Mouse (Mus musculus) limb, embryonic 11.5 days (tissue): ENCODE measurements around the gene Arhgef10l. TPM values are rescaled to one million over a fixed set of nuclear protein-coding genes. Genes with fewer than 3 reads are reported as not detected.

Experiments used
- ATAC-seq: fragments of 200-750 bp; cut with Nextera tagmentation; 2 replicates; pipeline ENCODE4 v1.8.0; 2017; ENCODE audit warnings: low read depth; ENCODE audit not compliant: insufficient number of reproducible peaks, low FRiP score, low TSS enrichment
- DNase-seq: peaks from one replicate; pipeline ENCODE4 v3.0.0-alpha.2; 2015; ENCODE audit warnings: low spot score
- H3K27ac ChIP-seq: fragments of 300-500 bp; sonication (generic); replicated peaks from 2 replicates; pipeline ENCODE4 v1.5.1; 2014; ENCODE audit warnings: low read depth, mild to moderate bottlenecking, low read length
- H3K27me3 ChIP-seq: fragments of 300-500 bp; sonication (generic); 2 replicates; pipeline ENCODE4 v1.6.1; 2014; ENCODE audit warnings: mild to moderate bottlenecking, low read length, mixed read lengths; ENCODE audit not compliant: control insufficient read depth, insufficient read depth
- H3K36me3 ChIP-seq: fragments of 300-500 bp; sonication (generic); 2 replicates; pipeline ENCODE4 v1.6.1; 2014; ENCODE audit warnings: mild to moderate bottlenecking, low read length, moderate library complexity, mixed read lengths; ENCODE audit not compliant: control insufficient read depth, insufficient read depth
- H3K4me1 ChIP-seq: fragments of 300-500 bp; sonication (generic); 2 replicates; pipeline ENCODE4 v1.6.1; 2014; ENCODE audit warnings: low read length, mixed read lengths; ENCODE audit not compliant: control insufficient read depth, insufficient read depth
- H3K4me2 ChIP-seq: fragments of 300-500 bp; sonication (generic); 2 replicates; pipeline ENCODE4 v1.6.1; 2014; ENCODE audit warnings: low read depth, mild to moderate bottlenecking, moderate library complexity; ENCODE audit not compliant: severe bottlenecking
- H3K4me3 ChIP-seq: fragments of 300-500 bp; sonication (generic); 2 replicates; pipeline ENCODE4 v1.5.1; 2014; ENCODE audit warnings: low read depth, low read length
- H3K9ac ChIP-seq: fragments of 300-500 bp; sonication (generic); 2 replicates; pipeline ENCODE4 v1.6.1; 2014; ENCODE audit warnings: mild to moderate bottlenecking, low read length
- H3K9me3 ChIP-seq: fragments of 300-500 bp; sonication (generic); 2 replicates; pipeline ENCODE4 v1.6.1; 2016; ENCODE audit warnings: low read length; ENCODE audit not compliant: control insufficient read depth
- WGBS: fragments of 180-500 bp; shearing (Covaris S2); extraction: QIAGEN DNeasy Blood & Tissue Kit; methylation state at CpG from one replicate; pipeline ENCODE4 v1.1.7; 2014; 5-methylcytosine and 5-hydroxymethylcytosine counted together
- polyA plus RNA-seq: library from polyadenylated mRNA; unstranded; fragments of >200 nt; fragmentation: Nextera tagmentation; extraction: Ambion mirVana; gene quantifications from 2 replicates; pipeline ENCODE4 v1.2.1, GENCODE M21; 2014

Gene Arhgef10l
- polyA plus RNA-seq, 1 experiment from 2014 or later, result 11.8 TPM

GRCm38 (mm10) chr4:140628971-140629370, 36.8 kb downstream of the Arhgef10l start:
- no peak for ATAC-seq
- H3K9ac ChIP-seq, result no peak overlapping the region
- peaks cover 19% of the 10 kb centered on the region for H3K4me1 ChIP-seq
- H3K4me3 ChIP-seq, result no peak overlapping the region
- DNase-seq, result no peak
- 75% methylated on average over 4 of the region's 4 CpGs for WGBS
- no peak overlapping the region for H3K4me2 ChIP-seq
- H3K27me3 ChIP-seq, result no peaks in the 10 kb centered on the region
- H3K9me3 ChIP-seq, result no peaks in the 10 kb centered on the region
- no peak overlapping the region for H3K27ac ChIP-seq
- H3K36me3 ChIP-seq, result no peaks in the 10 kb centered on the region

- Histone ChIP-seq H3K9me3 (no peaks in the 10 kb centered on the region), H3K4me2 (no peak overlapping the region), H3K27ac (no peak overlapping the region; the same call in 1 of the 2 replicates), H3K36me3 (no peaks in the 10 kb centered on the region), H3K4me3 (no peak overlapping the region), H3K4me1 (peaks cover 23% of the 10 kb centered on the region), H3K27me3 (no peaks in the 10 kb centered on the region), H3K9ac (no peak overlapping the region)
- DNase-seq, result no peak
- WGBS, result 59% methylated on average over 11 of the region's 11 CpGs
- ATAC-seq, result no peak
Observed at GRCm38 (mm10) chr4:140628412-140628943, 37.3 kb downstream of the Arhgef10l start.

GRCm38 (mm10) chr4:140625651-140626525, 39.9 kb downstream of the Arhgef10l start:
- no peaks in the 10 kb centered on the region for H3K27me3 ChIP-seq
- ATAC-seq, result no peak
- H3K4me1 ChIP-seq, result peaks cover 29% of the 10 kb centered on the region
- H3K36me3 ChIP-seq, result no peaks in the 10 kb centered on the region
- no peak overlapping the region for H3K9ac ChIP-seq
- no peak overlapping the region for H3K27ac ChIP-seq
- H3K4me3 ChIP-seq, result no peak overlapping the region
- WGBS, result 75% methylated on average over 12 of the region's 12 CpGs
- DNase-seq, result no peak
- H3K4me2 ChIP-seq, result no peak overlapping the region
- no peaks in the 10 kb centered on the region for H3K9me3 ChIP-seq

GRCm38 (mm10) chr4:140624468-140625176, 41.2 kb downstream of the Arhgef10l start:
- DNase-seq (peak; percentile 78), ATAC-seq (peak; percentile 86)
- no peaks in the 10 kb centered on the region for H3K36me3 ChIP-seq
- peak overlapping the region; percentile 39 for H3K4me2 ChIP-seq
- WGBS, result 1% methylated on average over 10 of the region's 12 CpGs
- peaks cover 29% of the 10 kb centered on the region for H3K4me1 ChIP-seq
- H3K27ac ChIP-seq, result peak overlapping the region; percentile 87
- no peaks in the 10 kb centered on the region for H3K27me3 ChIP-seq
- H3K9me3 ChIP-seq, result no peaks in the 10 kb centered on the region
- H3K9ac ChIP-seq, result peak overlapping the region; percentile 45
- H3K4me3 ChIP-seq, result no peak overlapping the region

- Histone ChIP-seq H3K9ac (no peak overlapping the region; the same call in 1 of the 2 replicates), H3K4me3 (no peak overlapping the region), H3K27ac (peak overlapping the region; percentile 87), H3K9me3 (no peaks in the 10 kb centered on the region), H3K4me2 (peak overlapping the region; percentile 39), H3K36me3 (no peaks in the 10 kb centered on the region), H3K4me1 (peaks cover 29% of the 10 kb centered on the region), H3K27me3 (no peaks in the 10 kb centered on the region)
- WGBS, result 12% methylated on average over 10 of the region's 10 CpGs
- no peak for ATAC-seq
- DNase-seq, result no peak
Observed at GRCm38 (mm10) chr4:140624087-140624467, 41.7 kb downstream of the Arhgef10l start.

- WGBS, result 39% methylated on average over 4 of the region's 4 CpGs
- H3K9ac ChIP-seq, result no peak overlapping the region
Observed at GRCm38 (mm10) chr4:140622819-140623218, 43.0 kb downstream of the Arhgef10l start.

GRCm38 (mm10) chr4:140620496-140620895, 45.3 kb downstream of the Arhgef10l start:
- Histone ChIP-seq H3K27ac (no peak overlapping the region), H3K4me1 (peaks cover 35% of the 10 kb centered on the region), H3K9me3 (no peaks in the 10 kb centered on the region), H3K4me2 (no peak overlapping the region), H3K36me3 (no peaks in the 10 kb centered on the region; the same call in 1 of the 2 replicates), H3K4me3 (no peak overlapping the region), H3K27me3 (no peaks in the 10 kb centered on the region), H3K9ac (no peak overlapping the region)
- DNase-seq (no peak), ATAC-seq (no peak)
- 80% methylated on average over 5 of the region's 5 CpGs for WGBS

More at GRCm38 (mm10) chr4:140622819-140623218, 43.0 kb downstream of the Arhgef10l start:
- peaks cover 29% of the 10 kb centered on the region for H3K4me1 ChIP-seq
- DNase-seq, result no peak
- no peaks in the 10 kb centered on the region for H3K27me3 ChIP-seq
- no peaks in the 10 kb centered on the region for H3K9me3 ChIP-seq
- no peaks in the 10 kb centered on the region for H3K36me3 ChIP-seq
- no peak overlapping the region for H3K4me2 ChIP-seq
- no peak for ATAC-seq
- H3K27ac ChIP-seq, result no peak overlapping the region
- H3K4me3 ChIP-seq, result no peak overlapping the region
